ENCODE assay signal across 8 mouse cellular contexts in the genomic region with DNA sequence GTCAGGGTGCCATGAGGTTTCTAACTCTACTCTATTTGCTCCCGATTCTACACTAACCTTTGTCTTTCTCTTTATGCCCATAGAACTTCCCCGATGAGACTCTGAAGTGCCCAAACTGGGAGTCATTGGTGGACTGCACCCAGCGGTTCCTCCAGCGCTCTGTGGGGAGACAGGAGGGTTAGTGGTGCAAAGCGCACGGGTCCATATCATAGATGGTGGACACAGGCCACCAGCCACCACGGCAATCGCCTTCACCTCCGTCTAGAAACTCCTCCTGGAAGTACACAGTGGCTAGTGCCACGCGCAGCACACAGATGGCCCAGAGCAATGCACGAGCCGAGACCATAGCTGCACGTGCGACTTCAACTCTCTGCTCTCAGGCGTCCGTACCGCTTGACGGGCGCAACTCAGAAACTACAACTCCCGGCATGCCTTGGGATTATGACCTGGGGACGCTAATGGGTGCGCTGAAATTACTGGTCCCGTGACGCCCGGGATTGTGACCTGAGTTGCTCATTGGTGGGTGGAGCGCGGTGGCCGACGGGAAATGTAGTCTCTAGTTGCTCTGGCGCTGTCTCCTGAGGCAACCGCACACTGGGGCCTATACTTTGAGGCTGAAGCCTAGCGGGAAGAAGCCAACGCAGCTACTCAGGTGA. TPM values are rescaled to one million over a fixed set of nuclear protein-coding genes. Genes with fewer than 3 reads are reported as not detected.
DNase-seq lines count a peak whose midpoint lies in the region; ATAC-seq lines count a peak whose summit lies in the region.

A gene (minus strand): TSS at position 533 of the 656 bp plus-strand sequence.
A gene (plus strand): TSS at position 543 of the 656 bp plus-strand sequence.

- H3K9ac ChIP-seq in intestine, embryonic 14.5 days (ENCODE audit: low read length): peak within 1 kb of the TSS; percentile 55

- peak; percentile 92 to 93 for DNase-seq in adrenal gland, adult 18-20 months (ENCODE audit: low spot score in 2 of 2)
- peak; percentile 99 for DNase-seq in embryo, embryonic 11 days
- peak; percentile 97 for DNase-seq in gastrocnemius, postnatal 25 days
- peak; percentile 95 for DNase-seq in intestine, embryonic 14.5 days (ENCODE audit: low spot score)
- peak; percentile 99 for DNase-seq in left cerebral cortex, postnatal 14 days (ENCODE audit: low spot score in 2 of 2)
- DNase-seq in mesoderm, embryonic 11.5 days (ENCODE audit: low read depth, low spot score): peak; percentile 97
- DNase-seq in right cerebral cortex, postnatal 36 days (ENCODE audit: low spot score in 2 of 2): peak; percentile 99
- peak; percentile 99 for DNase-seq in yolk sac, embryonic 10.5 days (ENCODE audit: low spot score)

- peak within 1 kb of the TSS; percentile 53 for H3K4me3 ChIP-seq in intestine, embryonic 14.5 days (ENCODE audit: low read depth, low read length)

- peak within 1 kb of the TSS; percentile 73 for H3K4me2 ChIP-seq in intestine, embryonic 14.5 days (ENCODE audit: low read length)

- no peaks in the 10 kb centered on the region for H3K9me3 ChIP-seq in intestine, embryonic 14.5 days (ENCODE audit: control insufficient read depth, low read length)

- 6% methylated on average over 34 of the region's 34 CpGs for WGBS in intestine, embryonic 14.5 days

- no peaks in the 10 kb centered on the region for H3K36me3 ChIP-seq in intestine, embryonic 14.5 days (ENCODE audit: control insufficient read depth, insufficient read depth, low read length)

- peak; percentile 98 for ATAC-seq in intestine, embryonic 14.5 days (replicated peaks; ENCODE audit: low FRiP score, low TSS enrichment, low read depth)

- no peaks in the 10 kb centered on the region for H3K27me3 ChIP-seq in intestine, embryonic 14.5 days (replicated peaks; ENCODE audit: control insufficient read depth, insufficient read depth, low read length)

- H3K27ac ChIP-seq in intestine, embryonic 14.5 days (ENCODE audit: low read depth): peak within 1 kb of the TSS; percentile 29; the same call in 1 of the 2 replicates

- 0 out of 2 replicates have a peak, but pooled peaks cover 4% of the 10 kb centered on the region for H3K4me1 ChIP-seq in intestine, embryonic 14.5 days (replicated peaks; ENCODE audit: control insufficient read depth, insufficient read depth, low read length)

- intact Hi-C loops in left cerebral cortex, postnatal 14 days (cut with DNase I): no loop called here

RNA-seq across cellular contexts. Expression of the first gene that starts in this region (rescaled TPM):
- total RNA-seq in adrenal gland, adult 18-20 months (2021): 1 to 10 TPM; 3.9 to 5.3 TPM
- total RNA-seq in gastrocnemius, postnatal 25 days (2021): 1 to 10 TPM; 2.1 to 2.5 TPM
- polyA plus RNA-seq in intestine, embryonic 14.5 days (2014; fragmentation: Nextera tagmentation; extraction: Ambion mirVana): 1.7 and 1.9 TPM in 2 replicates
- 1 to 10 TPM in 1 of 2 experiments, under 1 TPM in 1; 0.86 to 1.2 TPM for total RNA-seq in left cerebral cortex, postnatal 14 days (2021)

RNA-seq across cellular contexts. Expression of the second gene that starts in this region (rescaled TPM):
- 10 to 100 TPM in 1 of 2 experiments, 1 to 10 TPM in 1; 6.6 to 10.5 TPM for total RNA-seq in adrenal gland, adult 18-20 months (2021)
- total RNA-seq in gastrocnemius, postnatal 25 days (2021): 1 to 10 TPM; 2.9 to 3.2 TPM
- 13.3 and 15.4 TPM in 2 replicates for polyA plus RNA-seq in intestine, embryonic 14.5 days (2014; fragmentation: Nextera tagmentation; extraction: Ambion mirVana)
- 10 to 100 TPM; 11.4 to 12.6 TPM for total RNA-seq in left cerebral cortex, postnatal 14 days (2021)

Comparison
In these comparisons a context has a peak if more than half of its experiments do, and no peak if none do; other contexts are left out.
1. Peak in every context shown above with its lines: DNase-seq, ATAC-seq, H3K4me3 ChIP-seq and H3K27ac ChIP-seq.